12 mouse cellular contexts compared by ENCODE assay signal in the genomic region with DNA sequence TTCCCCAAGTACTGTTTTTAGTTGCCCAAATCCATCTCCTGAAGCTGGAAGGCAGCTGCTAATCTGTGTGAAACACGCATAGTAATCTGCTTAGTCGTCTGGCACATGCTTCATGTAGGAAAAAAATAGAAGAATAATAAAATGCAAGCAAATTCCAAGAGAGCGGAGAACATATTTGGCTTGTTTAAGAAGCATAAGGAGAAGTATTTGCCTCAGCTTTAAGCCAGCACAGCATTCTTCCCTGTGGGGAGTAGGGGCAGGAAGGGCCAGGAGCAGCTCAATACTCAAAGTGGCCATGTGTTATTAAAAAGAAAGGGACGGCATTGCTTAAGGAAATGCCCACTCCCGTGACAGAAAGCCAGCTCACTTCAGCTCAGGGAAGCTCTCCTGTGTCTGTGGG.
A peak's percentile ranks its signal among the peaks of the same experiment; 100 is the strongest.
DNase-seq lines count a peak whose midpoint lies in the region; ATAC-seq lines count a peak whose summit lies in the region.
"Had no signal": no experiment of that assay in that cellular context is flagged by ENCODE, and none has a peak within 500 bp of the region (broad histone marks: within the 10 kb centered on the region; RNA-seq: fewer than 3 reads in every experiment).

No protein-coding gene starts in this region.

- H3K36me3 ChIP-seq in forebrain, embryonic 13.5 days (ENCODE audit: poor library complexity, severe bottlenecking): no peaks in the 10 kb centered on the region
- H3K36me3 ChIP-seq in forebrain, embryonic 11.5 days (ENCODE audit: control insufficient read depth, insufficient read depth, low read length): no peaks in the 10 kb centered on the region
- H3K36me3 ChIP-seq in kidney, embryonic 16.5 days (ENCODE audit: insufficient read depth, low read length): no peaks in the 10 kb centered on the region
- H3K36me3 ChIP-seq in intestine, embryonic 16.5 days (ENCODE audit: control insufficient read depth, insufficient read depth, low read length): no peaks in the 10 kb centered on the region
- H3K36me3 ChIP-seq: G1E; heart, embryonic 10.5 days; liver, embryonic 15.5 days had no signal

- no peaks in the 10 kb centered on the region for H3K9me3 ChIP-seq in forebrain, embryonic 13.5 days (replicated peaks)
- H3K9me3 ChIP-seq in forebrain, embryonic 11.5 days (ENCODE audit: control insufficient read depth, low read length): no peaks in the 10 kb centered on the region
- H3K9me3 ChIP-seq in kidney, embryonic 16.5 days (ENCODE audit: low read length): no peaks in the 10 kb centered on the region
- H3K9me3 ChIP-seq in intestine, embryonic 16.5 days (ENCODE audit: control insufficient read depth, low read length): no peaks in the 10 kb centered on the region
- H3K9me3 ChIP-seq: G1E; heart, embryonic 10.5 days; liver, embryonic 15.5 days had no signal

- no peak overlapping the region for H3K4me2 ChIP-seq in forebrain, embryonic 13.5 days
- H3K4me2 ChIP-seq in forebrain, embryonic 11.5 days (ENCODE audit: low read depth, low read length, severe bottlenecking): no peak overlapping the region
- H3K4me2 ChIP-seq in kidney, embryonic 16.5 days (replicated peaks; ENCODE audit: low read depth, low read length): no peak overlapping the region
- H3K4me2 ChIP-seq in intestine, embryonic 16.5 days (ENCODE audit: low read depth, low read length): no peak overlapping the region
- H3K4me2 ChIP-seq: liver, embryonic 15.5 days had no signal

- no peak for DNase-seq in forebrain, embryonic 11.5 days (ENCODE audit: low spot score)
- DNase-seq in kidney, postnatal 25 days: no peak
- DNase-seq in 3134 (ENCODE audit: extremely low read depth, insufficient read length, low spot score): peak; percentile 14
- DNase-seq in cerebellum, adult 9-10 months: no peak
- no peak for DNase-seq in frontal cortex, postnatal 25 days (ENCODE audit: low spot score in 2 of 2)
- DNase-seq: kidney, adult 11 months had no signal

- no peak overlapping the region for H3K4me3 ChIP-seq in forebrain, embryonic 13.5 days
- no peak overlapping the region for H3K4me3 ChIP-seq in forebrain, embryonic 11.5 days (ENCODE audit: low read depth, low read length)
- no peak overlapping the region for H3K4me3 ChIP-seq in kidney, embryonic 16.5 days (ENCODE audit: low read length)
- H3K4me3 ChIP-seq in intestine, embryonic 16.5 days (ENCODE audit: low read length): no peak overlapping the region
- H3K4me3 ChIP-seq: heart, embryonic 10.5 days; liver, embryonic 15.5 days had no signal

- no peak overlapping the region for H3K9ac ChIP-seq in forebrain, embryonic 13.5 days
- no peak overlapping the region for H3K9ac ChIP-seq in forebrain, embryonic 11.5 days (ENCODE audit: low read length)
- no peak overlapping the region for H3K9ac ChIP-seq in kidney, embryonic 16.5 days (replicated peaks; ENCODE audit: low read length)
- no peak overlapping the region for H3K9ac ChIP-seq in intestine, embryonic 16.5 days (ENCODE audit: low read depth, low read length)
- H3K9ac ChIP-seq: liver, embryonic 15.5 days had no signal

- H3K27me3 ChIP-seq in forebrain, embryonic 13.5 days: no peaks in the 10 kb centered on the region
- H3K27me3 ChIP-seq in forebrain, embryonic 11.5 days (ENCODE audit: control insufficient read depth, insufficient read depth, low read length): no peaks in the 10 kb centered on the region
- H3K27me3 ChIP-seq in kidney, embryonic 16.5 days (ENCODE audit: insufficient read depth, low read length): no peaks in the 10 kb centered on the region
- H3K27me3 ChIP-seq in intestine, embryonic 16.5 days (replicated peaks; ENCODE audit: control insufficient read depth, insufficient read depth, low read length): no peaks in the 10 kb centered on the region
- H3K27me3 ChIP-seq: liver, embryonic 15.5 days had no signal

- no peak overlapping the region; the same call in 1 of the 2 replicates for H3K27ac ChIP-seq in forebrain, embryonic 13.5 days
- H3K27ac ChIP-seq in forebrain, embryonic 11.5 days (ENCODE audit: low read depth, low read length): no peak overlapping the region
- H3K27ac ChIP-seq in kidney, embryonic 16.5 days (ENCODE audit: low read length): peak overlapping the region; percentile 36; the same call in 1 of the 2 replicates
- peak overlapping the region; percentile 65 for H3K27ac ChIP-seq in intestine, embryonic 16.5 days (ENCODE audit: low read length)
- H3K27ac ChIP-seq: heart, embryonic 10.5 days; liver, embryonic 15.5 days had no signal

- WGBS in forebrain, embryonic 13.5 days: 53% methylated on average over 5 of the region's 5 CpGs
- 67% methylated on average over 5 of the region's 5 CpGs for WGBS in forebrain, embryonic 11.5 days
- 47% methylated on average over 5 of the region's 5 CpGs for WGBS in kidney, embryonic 16.5 days
- WGBS in intestine, embryonic 16.5 days: 44% methylated on average over 5 of the region's 5 CpGs

- ATAC-seq in forebrain, embryonic 13.5 days: peak; percentile 53; the same call in 1 of the 2 replicates
- no peak for ATAC-seq in forebrain, embryonic 11.5 days (replicated peaks; ENCODE audit: low FRiP score)
- ATAC-seq in kidney, embryonic 16.5 days (ENCODE audit: low FRiP score, low TSS enrichment): peak; percentile 27; the same call in 1 of the 2 replicates
- no peak for ATAC-seq in intestine, embryonic 16.5 days

- H3K4me1 ChIP-seq in forebrain, embryonic 13.5 days: no peaks in the 10 kb centered on the region
- H3K4me1 ChIP-seq in forebrain, embryonic 11.5 days (replicated peaks; ENCODE audit: control insufficient read depth, insufficient read depth, low read length): no peaks in the 10 kb centered on the region
- no peaks in the 10 kb centered on the region for H3K4me1 ChIP-seq in kidney, embryonic 16.5 days (ENCODE audit: insufficient read depth, low read length)
- H3K4me1 ChIP-seq in intestine, embryonic 16.5 days (ENCODE audit: control insufficient read depth, insufficient read depth, low read length): no peaks in the 10 kb centered on the region
- H3K4me1 ChIP-seq: liver, embryonic 15.5 days had no signal

Comparison
In these comparisons a context has a peak if more than half of its experiments do, and no peak if none do; other contexts are left out.
1. ATAC-seq: peak in forebrain, embryonic 13.5 days (single experiment) and kidney, embryonic 16.5 days (single experiment); none in forebrain, embryonic 11.5 days (single experiment) and intestine, embryonic 16.5 days (single experiment).
2. H3K27ac ChIP-seq: peak in kidney, embryonic 16.5 days (single experiment) and intestine, embryonic 16.5 days (single experiment); none in forebrain, embryonic 13.5 days (single experiment) and forebrain, embryonic 11.5 days (single experiment).